Mouse (Mus musculus): ENCODE data around the gene Knstrn. TPM values are rescaled to one million over a fixed set of nuclear protein-coding genes. Genes with fewer than 3 reads are reported as not detected.

Gene Knstrn
- polyA plus RNA-seq, 1 experiment from 2014 or later = 125 TPM

- Histone ChIP-seq H3K9me3 (no peaks in the 10 kb centered on the region), H3K27me3 (peaks cover 84% of the 10 kb centered on the region), H3K9ac (peak overlapping the region; percentile 36), H3K27ac (no peak overlapping the region), H3K36me3 (no peaks in the 10 kb centered on the region), H3K4me3 (peak overlapping the region; percentile 47), H3K4me1 (peaks cover 35% of the 10 kb centered on the region), H3K4me2 (replicated peaks) (peak overlapping the region; percentile 87)
- under 1% methylated on average over 38 of the region's 38 CpGs for WGBS
- ATAC-seq (ENCODE audit: insufficient number of reproducible peaks, insufficient read depth, low FRiP score, low TSS enrichment) = no peak
Observed at GRCm38 (mm10) chr2:118895990-118896913, 82.4 kb downstream of the Knstrn start.

GRCm38 (mm10) chr2:118896914-118897291, 83.1 kb downstream of the Knstrn start:
- peaks cover 82% of the 10 kb centered on the region for H3K27me3 ChIP-seq
- H3K27ac ChIP-seq = no peak overlapping the region
- H3K4me2 ChIP-seq (replicated peaks) = peak overlapping the region; percentile 87
- H3K36me3 ChIP-seq = no peaks in the 10 kb centered on the region
- no peak for ATAC-seq (ENCODE audit: insufficient number of reproducible peaks, insufficient read depth, low FRiP score, low TSS enrichment)
- peak overlapping the region; percentile 36 for H3K9ac ChIP-seq
- H3K4me3 ChIP-seq = peak overlapping the region; percentile 47
- no peaks in the 10 kb centered on the region for H3K9me3 ChIP-seq
- H3K4me1 ChIP-seq = peaks cover 35% of the 10 kb centered on the region
- 1% methylated on average over 13 of the region's 13 CpGs for WGBS

GRCm38 (mm10) chr2:118897392-118897791, 83.6 kb downstream of the Knstrn start:
- under 1% methylated on average over 7 of the region's 7 CpGs for WGBS
- H3K27ac ChIP-seq = no peak overlapping the region
- peak overlapping the region; percentile 47; the same call in 1 of the 2 replicates for H3K4me3 ChIP-seq
- H3K36me3 ChIP-seq = no peaks in the 10 kb centered on the region
- peak overlapping the region; percentile 87 for H3K4me2 ChIP-seq (replicated peaks)
- no peak overlapping the region for H3K9ac ChIP-seq
- no peak for ATAC-seq (ENCODE audit: insufficient number of reproducible peaks, insufficient read depth, low FRiP score, low TSS enrichment)
- H3K9me3 ChIP-seq = no peaks in the 10 kb centered on the region
- peaks cover 35% of the 10 kb centered on the region for H3K4me1 ChIP-seq
- H3K27me3 ChIP-seq = peaks cover 79% of the 10 kb centered on the region

GRCm38 (mm10) chr2:118897808-118898207, 84.0 kb downstream of the Knstrn start:
- Histone ChIP-seq H3K4me2 (replicated peaks) (0 out of 2 replicates have a peak overlapping the region, but pooled peaks have one; percentile 5), H3K4me3 (no peak overlapping the region; the same call in 1 of the 2 replicates), H3K36me3 (no peaks in the 10 kb centered on the region), H3K9ac (no peak overlapping the region), H3K4me1 (peaks cover 37% of the 10 kb centered on the region), H3K27ac (no peak overlapping the region), H3K27me3 (peaks cover 81% of the 10 kb centered on the region), H3K9me3 (no peaks in the 10 kb centered on the region)
- 3% methylated on average over 9 of the region's 11 CpGs for WGBS
- ATAC-seq (ENCODE audit: insufficient number of reproducible peaks, insufficient read depth, low FRiP score, low TSS enrichment) = no peak

- 4% methylated on average over 4 of the region's 4 CpGs for WGBS
- no peak overlapping the region for H3K27ac ChIP-seq
- no peak overlapping the region for H3K4me2 ChIP-seq (replicated peaks)
- H3K27me3 ChIP-seq = peaks cover 82% of the 10 kb centered on the region
- no peak overlapping the region for H3K4me3 ChIP-seq
- no peaks in the 10 kb centered on the region for H3K36me3 ChIP-seq
- H3K9me3 ChIP-seq = no peaks in the 10 kb centered on the region
- no peak for ATAC-seq (ENCODE audit: insufficient number of reproducible peaks, insufficient read depth, low FRiP score, low TSS enrichment)
- H3K4me1 ChIP-seq = peaks cover 45% of the 10 kb centered on the region
- H3K9ac ChIP-seq = no peak overlapping the region
Observed at GRCm38 (mm10) chr2:118898771-118899170, 85.0 kb downstream of the Knstrn start.

- H3K9me3 ChIP-seq = no peaks in the 10 kb centered on the region
- no peaks in the 10 kb centered on the region for H3K36me3 ChIP-seq
- 3% methylated on average over 7 of the region's 7 CpGs for WGBS
- no peak overlapping the region for H3K4me2 ChIP-seq (replicated peaks)
- H3K4me3 ChIP-seq = no peak overlapping the region
- peaks cover 82% of the 10 kb centered on the region for H3K27me3 ChIP-seq
- peaks cover 49% of the 10 kb centered on the region for H3K4me1 ChIP-seq
- H3K9ac ChIP-seq = no peak overlapping the region
- H3K27ac ChIP-seq = no peak overlapping the region
- ATAC-seq (ENCODE audit: insufficient number of reproducible peaks, insufficient read depth, low FRiP score, low TSS enrichment) = no peak
Observed at GRCm38 (mm10) chr2:118899306-118899705, 85.5 kb downstream of the Knstrn start.

GRCm38 (mm10) chr2:118899981-118900825, 86.4 kb downstream of the Knstrn start, which contains the start of gene Bahd1:
Gene Bahd1 (plus strand): TSS chr2:118900377.
- Histone ChIP-seq H3K27ac (no peak within 1 kb of the TSS), H3K4me1 (peaks cover 50% of the 10 kb centered on the region)
- ATAC-seq (ENCODE audit: insufficient number of reproducible peaks, insufficient read depth, low FRiP score, low TSS enrichment) = no peak

GRCm38 (mm10) chr2:118900826-118901140, 87.0 kb downstream of the Knstrn start:
- Histone ChIP-seq H3K9me3 (no peaks in the 10 kb centered on the region), H3K27ac (no peak overlapping the region), H3K9ac (peak overlapping the region; percentile 41; the same call in 1 of the 2 replicates), H3K4me1 (peaks cover 50% of the 10 kb centered on the region), H3K27me3 (peaks cover 75% of the 10 kb centered on the region), H3K4me3 (peak overlapping the region; percentile 85), H3K4me2 (replicated peaks) (peak overlapping the region; percentile 96), H3K36me3 (no peaks in the 10 kb centered on the region)
- under 1% methylated on average over 11 of the region's 11 CpGs for WGBS
- ATAC-seq (ENCODE audit: insufficient number of reproducible peaks, insufficient read depth, low FRiP score, low TSS enrichment) = no peak

More at GRCm38 (mm10) chr2:118899981-118900825, 86.4 kb downstream of the Knstrn start, which contains the start of gene Bahd1:
- peak within 1 kb of the TSS; percentile 41; the same call in 1 of the 2 replicates for H3K9ac ChIP-seq
- no peaks in the 10 kb centered on the region for H3K36me3 ChIP-seq
- peak within 1 kb of the TSS; percentile 85 for H3K4me3 ChIP-seq
- WGBS = under 1% methylated on average over 32 of the region's 32 CpGs
- H3K9me3 ChIP-seq = no peaks in the 10 kb centered on the region
- peaks cover 81% of the 10 kb centered on the region for H3K27me3 ChIP-seq
- H3K4me2 ChIP-seq (replicated peaks) = peak within 1 kb of the TSS; percentile 96

GRCm38 (mm10) chr2:118901175-118902031, 87.6 kb downstream of the Knstrn start:
- Histone ChIP-seq H3K9me3 (no peaks in the 10 kb centered on the region), H3K27me3 (peaks cover 69% of the 10 kb centered on the region), H3K36me3 (no peaks in the 10 kb centered on the region), H3K4me2 (replicated peaks) (peak overlapping the region; percentile 96), H3K27ac (peak overlapping the region; percentile 67), H3K9ac (peak overlapping the region; percentile 86), H3K4me1 (peaks cover 47% of the 10 kb centered on the region), H3K4me3 (peak overlapping the region; percentile 85)
- ATAC-seq (ENCODE audit: insufficient number of reproducible peaks, insufficient read depth, low FRiP score, low TSS enrichment) = peak; percentile 88
- WGBS = under 1% methylated on average over 100 of the region's 120 CpGs

- peaks cover 60% of the 10 kb centered on the region for H3K27me3 ChIP-seq
- peak overlapping the region; percentile 67; the same call in 1 of the 2 replicates for H3K27ac ChIP-seq
- peak overlapping the region; percentile 86 for H3K9ac ChIP-seq
- H3K4me3 ChIP-seq = peak overlapping the region; percentile 85
- ATAC-seq (ENCODE audit: insufficient number of reproducible peaks, insufficient read depth, low FRiP score, low TSS enrichment) = peak; percentile 8; the same call in 1 of the 2 replicates
- H3K4me2 ChIP-seq (replicated peaks) = peak overlapping the region; percentile 96
- WGBS = under 1% methylated on average over 65 of the region's 106 CpGs
- H3K36me3 ChIP-seq = no peaks in the 10 kb centered on the region
- peaks cover 37% of the 10 kb centered on the region for H3K4me1 ChIP-seq
- H3K9me3 ChIP-seq = no peaks in the 10 kb centered on the region
Observed at GRCm38 (mm10) chr2:118902051-118903025, 88.5 kb downstream of the Knstrn start.

All from embryonic facial prominence, embryonic 12.5 days (tissue).